Mouse (Mus musculus) frontal cortex, adult 2 months (tissue): ENCODE results near the gene Gpatch4. TPM values are rescaled to one million over a fixed set of nuclear protein-coding genes. Genes with fewer than 3 reads are reported as not detected.
A peak's percentile ranks its signal among the peaks of the same experiment; 100 is the strongest.

ENCODE experiments used
- DNase-seq, 2 experiments: peaks; one replicate each; pipeline ENCODE4 v3.0.0; 2022; ENCODE audit warnings: low spot score in 1 of 2; ENCODE audit errors: extremely low spot score in 1 of 2
- polyA plus RNA-seq: library from polyadenylated mRNA; depleted of rRNA; stranded (reverse); fragments of >200 nt; gene quantifications from 2 replicates; pipeline ENCODE4 v1.2.3, GENCODE M21; 2012; rRNA removed

Gpatch4 gene
- polyA plus RNA-seq, 1 experiment = 13.7 TPM

- DNase-seq = no peak
Measured at GRCm38 (mm10) chr3:88090616-88091015, 47.7 kb downstream of the Gpatch4 start.

GRCm38 (mm10) chr3:88094126-88094525 is 51.2 kb downstream of the Gpatch4 start:
- DNase-seq = no peak

GRCm38 (mm10) chr3:88097666-88098065 is 54.8 kb downstream of the Gpatch4 start:
- DNase-seq = peak; percentile 9 to 36

- DNase-seq = no peak
Measured at GRCm38 (mm10) chr3:88100251-88100650, 57.3 kb downstream of the Gpatch4 start.

- no peak for DNase-seq
Measured at GRCm38 (mm10) chr3:88101736-88102135, 58.8 kb downstream of the Gpatch4 start.

GRCm38 (mm10) chr3:88102196-88102595 is 59.3 kb downstream of the Gpatch4 start:
- no peak for DNase-seq

GRCm38 (mm10) chr3:88102611-88103010 is 59.7 kb downstream of the Gpatch4 start:
- no peak for DNase-seq

Other genes with a start within 250 kb of the Gpatch4 start
- gene Ntrk1, start 247.9 kb upstream of the Gpatch4 start, polyA plus RNA-seq = 0.08 and 0.19 TPM in 2 replicates
- 0.38 and 0.46 TPM in 2 replicates for gene Insrr, start 246.2 kb upstream of the Gpatch4 start, polyA plus RNA-seq
- gene Pear1, start 218.8 kb upstream of the Gpatch4 start, polyA plus RNA-seq = 9.9 and 10.2 TPM in 2 replicates
- 0.02 and 0.06 TPM in 2 replicates for gene Sh2d2a, start 196.4 kb upstream of the Gpatch4 start, polyA plus RNA-seq
- gene Prcc, start 157.5 kb upstream of the Gpatch4 start, polyA plus RNA-seq = 38.8 and 40.2 TPM in 2 replicates
- gene Hdgf, start 136.8 kb upstream of the Gpatch4 start, polyA plus RNA-seq = 171 and 183 TPM in 2 replicates
- gene Mrpl24, start 123.6 kb upstream of the Gpatch4 start, polyA plus RNA-seq = 80.0 and 80.7 TPM in 2 replicates
- gene Isg20l2, start 112.8 kb upstream of the Gpatch4 start, polyA plus RNA-seq = 12.9 and 13.9 TPM in 2 replicates
- gene Rrnad1, start 112.4 kb upstream of the Gpatch4 start, polyA plus RNA-seq = 42.4 and 46.4 TPM in 2 replicates
- gene Crabp2, start 94.4 kb upstream of the Gpatch4 start, polyA plus RNA-seq = 9.2 and 11.0 TPM in 2 replicates
- 4.3 and 4.8 TPM in 2 replicates for gene Nes, start 72.0 kb upstream of the Gpatch4 start, polyA plus RNA-seq
- 359 and 380 TPM in 2 replicates for gene Bcan, start 42.9 kb upstream of the Gpatch4 start, polyA plus RNA-seq
- 28.5 and 39.4 TPM in 2 replicates for gene Hapln2, start 15.5 kb upstream of the Gpatch4 start, polyA plus RNA-seq
- gene Naxe, start 15.4 kb downstream of the Gpatch4 start, polyA plus RNA-seq = 79.5 and 90.3 TPM in 2 replicates
- not detected in 2 replicates for gene Ttc24, start 35.2 kb downstream of the Gpatch4 start, polyA plus RNA-seq
- gene Iqgap3, start 38.9 kb downstream of the Gpatch4 start, polyA plus RNA-seq = 0.64 and 0.74 TPM in 2 replicates
- gene Mef2d, start 99.3 kb downstream of the Gpatch4 start, polyA plus RNA-seq = 137 and 138 TPM in 2 replicates
- not detected in 2 replicates for gene Rhbg, start 211.6 kb downstream of the Gpatch4 start, polyA plus RNA-seq
- gene Gm38392, start 244.1 kb downstream of the Gpatch4 start, polyA plus RNA-seq = not detected in 2 replicates